Mouse (Mus musculus) heart, embryonic 13.5 days (tissue): ENCODE results near the gene Bcl11b. TPM values are rescaled to one million over a fixed set of nuclear protein-coding genes. Genes with fewer than 3 reads are reported as not detected.

Experiments used
- ATAC-seq: fragments of 200-750 bp; cut with Nextera tagmentation; 2 replicates; pipeline ENCODE4 v1.8.0; 2017; ENCODE audit warnings: moderate TSS enrichment; ENCODE audit not compliant: insufficient number of reproducible peaks, low FRiP score, low TSS enrichment; ENCODE audit errors: extremely low read depth
- H3K27ac ChIP-seq: fragments of 300-500 bp; sonication (generic); replicated peaks from 2 replicates; pipeline ENCODE4 v1.5.1; 2015; ENCODE audit warnings: moderate library complexity, mild to moderate bottlenecking, inconsistent platforms
- H3K27me3 ChIP-seq: fragments of 300-500 bp; sonication (generic); replicated peaks from 2 replicates; pipeline ENCODE4 v1.6.1; 2015; ENCODE audit warnings: mild to moderate bottlenecking, inconsistent platforms
- H3K36me3 ChIP-seq: fragments of 300-500 bp; sonication (generic); 2 replicates; pipeline ENCODE4 v1.6.1; 2015; ENCODE audit warnings: mild to moderate bottlenecking, inconsistent platforms
- H3K4me1 ChIP-seq: fragments of 300-500 bp; sonication (generic); 2 replicates; pipeline ENCODE4 v1.6.1; 2015; ENCODE audit warnings: inconsistent platforms
- H3K4me2 ChIP-seq: fragments of 300-500 bp; sonication (generic); 2 replicates; pipeline ENCODE4 v1.6.1; 2015; ENCODE audit warnings: inconsistent platforms, mild to moderate bottlenecking, moderate library complexity
- H3K4me3 ChIP-seq: fragments of 300-500 bp; sonication (generic); 2 replicates; pipeline ENCODE4 v1.5.1; 2015; ENCODE audit warnings: moderate library complexity, mild to moderate bottlenecking, inconsistent platforms
- H3K9ac ChIP-seq: fragments of 300-500 bp; sonication (generic); 2 replicates; pipeline ENCODE4 v1.6.1; 2015; ENCODE audit warnings: inconsistent platforms, mild to moderate bottlenecking, moderate library complexity
- H3K9me3 ChIP-seq: fragments of 300-500 bp; sonication (generic); 2 replicates; pipeline ENCODE4 v1.6.1; 2016; ENCODE audit warnings: inconsistent platforms
- WGBS: fragments of 180-500 bp; shearing (Covaris S2); methylation state at CpG from one replicate; pipeline ENCODE4 v1.1.7; 2015; ENCODE audit warnings: mixed read lengths; 5-methylcytosine and 5-hydroxymethylcytosine counted together
- polyA plus RNA-seq: library from polyadenylated mRNA; unstranded; fragments of >200 nt; fragmentation: Nextera tagmentation; extraction: Ambion mirVana; gene quantifications from 2 replicates; pipeline ENCODE4 v1.2.1, GENCODE M21; 2015

Bcl11b gene
- polyA plus RNA-seq, 1 experiment from 2014 or later: 4.5 TPM

DNA sequence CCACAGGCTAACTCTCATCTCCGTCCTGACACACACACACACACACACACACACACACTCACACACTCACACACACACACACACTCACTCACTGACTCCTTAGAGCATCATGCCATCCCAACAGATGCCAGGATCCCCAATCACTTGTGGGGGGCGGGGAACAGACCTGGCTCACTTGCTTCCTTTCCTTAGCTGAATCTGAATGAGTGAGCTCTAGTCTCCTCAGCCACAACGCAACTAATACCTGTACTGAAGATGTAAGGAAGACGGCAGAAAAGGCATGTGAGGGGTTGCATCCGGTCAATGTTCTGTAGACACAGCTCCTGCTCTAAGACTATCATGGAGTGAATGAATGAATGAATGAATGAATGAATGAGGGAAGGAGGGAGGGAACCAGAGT lies 71.9 kb downstream of the Bcl11b start:
- no peaks in the 10 kb centered on the region for H3K9me3 ChIP-seq
- 68% methylated on average over 5 of the region's 5 CpGs for WGBS
- H3K4me2 ChIP-seq: peak overlapping the region; percentile 65
- H3K27ac ChIP-seq: peak overlapping the region; percentile 89
- H3K4me3 ChIP-seq: peak overlapping the region; percentile 39
- ATAC-seq: no peak
- H3K4me1 ChIP-seq: peaks cover 75% of the 10 kb centered on the region
- H3K27me3 ChIP-seq: peaks cover 20% of the 10 kb centered on the region; the same call in 1 of the 2 replicates
- H3K9ac ChIP-seq: peak overlapping the region; percentile 69
- no peaks in the 10 kb centered on the region for H3K36me3 ChIP-seq

DNA sequence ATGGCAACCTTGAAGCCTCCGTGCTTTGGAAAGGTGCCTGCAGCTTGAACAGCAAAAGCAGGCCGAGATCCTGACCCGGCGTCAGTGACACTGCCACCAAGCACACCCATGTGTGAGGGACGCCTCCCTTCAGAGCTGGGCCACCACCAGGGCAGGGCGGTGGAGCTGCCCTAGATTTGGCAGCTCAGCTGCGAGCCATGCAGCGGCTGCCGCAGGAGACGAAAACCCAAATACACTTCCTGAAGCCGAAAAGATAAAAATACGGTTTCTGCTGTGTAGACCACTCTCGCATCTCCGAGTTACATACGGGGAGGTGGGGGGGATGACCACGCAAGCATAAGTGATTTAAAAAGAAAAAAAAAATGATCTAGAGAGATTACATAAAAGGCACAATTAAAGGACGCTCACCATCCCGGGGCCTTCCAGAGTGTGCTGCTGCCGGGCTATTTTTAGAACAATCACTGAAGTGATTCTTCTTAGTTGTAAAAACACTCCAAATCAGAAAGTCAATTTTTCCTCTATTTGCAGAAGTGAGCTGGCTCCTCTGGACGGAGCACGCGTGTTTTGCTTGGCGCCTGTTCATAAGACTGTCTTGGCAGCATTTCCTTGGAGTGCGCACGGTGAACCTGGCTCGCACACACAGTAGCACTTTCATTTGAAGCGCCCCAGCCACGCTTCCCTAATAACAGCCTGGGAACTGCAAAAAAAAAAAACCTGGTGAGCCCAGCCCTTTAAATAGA lies 72.6 kb downstream of the Bcl11b start:
- peak overlapping the region; percentile 65 for H3K4me2 ChIP-seq
- H3K9ac ChIP-seq: peak overlapping the region; percentile 69
- H3K9me3 ChIP-seq: no peaks in the 10 kb centered on the region
- ATAC-seq: peak; percentile 45; the same call in 1 of the 2 replicates
- H3K27me3 ChIP-seq: peaks cover 21% of the 10 kb centered on the region; the same call in 1 of the 2 replicates
- WGBS: 16% methylated on average over 28 of the region's 28 CpGs
- H3K4me1 ChIP-seq: peaks cover 75% of the 10 kb centered on the region
- peak overlapping the region; percentile 89 for H3K27ac ChIP-seq
- H3K4me3 ChIP-seq: peak overlapping the region; percentile 39
- H3K36me3 ChIP-seq: no peaks in the 10 kb centered on the region

DNA sequence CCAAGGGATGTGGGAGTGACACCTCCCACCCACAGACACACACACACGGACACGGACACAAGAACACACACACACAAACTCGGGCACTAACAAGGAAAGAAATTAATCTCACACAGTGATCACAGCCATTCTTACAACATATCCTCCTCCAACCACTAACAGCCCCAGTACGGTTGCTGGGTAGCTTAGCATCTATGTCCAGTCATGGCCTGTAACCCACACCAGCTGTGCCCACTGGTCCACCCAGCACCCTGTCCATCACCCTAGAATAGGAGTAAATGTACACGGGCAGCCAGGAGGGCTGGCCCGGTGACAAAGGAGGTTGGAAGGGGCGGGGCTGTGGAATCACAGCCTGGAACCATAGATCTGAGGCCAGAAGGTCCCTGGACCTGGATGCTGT lies 74.5 kb downstream of the Bcl11b start:
- Histone ChIP-seq H3K27me3 (peaks cover 15% of the 10 kb centered on the region; the same call in 1 of the 2 replicates), H3K4me3 (no peak overlapping the region), H3K4me2 (no peak overlapping the region), H3K9ac (no peak overlapping the region), H3K36me3 (no peaks in the 10 kb centered on the region), H3K9me3 (no peaks in the 10 kb centered on the region), H3K4me1 (peaks cover 77% of the 10 kb centered on the region), H3K27ac (no peak overlapping the region)
- WGBS: 79% methylated on average over 7 of the region's 7 CpGs
- no peak for ATAC-seq

DNA sequence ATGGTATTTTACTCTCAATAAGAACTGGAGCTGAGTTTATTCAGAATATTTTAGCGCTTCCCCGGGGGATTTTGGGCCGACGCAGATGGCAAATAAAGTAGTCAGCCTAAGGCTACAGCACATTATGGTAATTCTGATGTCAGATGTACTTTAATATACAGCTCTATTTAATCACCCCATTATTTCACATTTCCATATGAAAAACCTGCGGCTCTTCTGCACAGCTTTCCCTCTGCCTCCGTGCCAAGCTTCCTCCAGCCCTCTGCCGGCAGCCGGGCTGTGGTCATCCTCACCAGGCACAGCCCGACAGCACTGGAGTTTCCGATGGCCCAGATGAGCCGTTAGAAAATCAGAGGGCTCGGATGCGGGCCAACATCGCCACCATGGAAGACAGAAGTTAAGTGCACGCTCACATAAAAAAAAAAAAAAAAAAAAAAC lies 74.9 kb downstream of the Bcl11b start:
- Histone ChIP-seq H3K36me3 (no peaks in the 10 kb centered on the region), H3K4me3 (no peak overlapping the region), H3K9ac (no peak overlapping the region), H3K4me1 (peaks cover 77% of the 10 kb centered on the region), H3K4me2 (no peak overlapping the region; the same call in 1 of the 2 replicates), H3K27me3 (peaks cover 11% of the 10 kb centered on the region; the same call in 1 of the 2 replicates), H3K9me3 (no peaks in the 10 kb centered on the region), H3K27ac (peak overlapping the region; percentile 13; the same call in 1 of the 2 replicates)
- 69% methylated on average over 15 of the region's 15 CpGs for WGBS
- ATAC-seq: no peak

DNA sequence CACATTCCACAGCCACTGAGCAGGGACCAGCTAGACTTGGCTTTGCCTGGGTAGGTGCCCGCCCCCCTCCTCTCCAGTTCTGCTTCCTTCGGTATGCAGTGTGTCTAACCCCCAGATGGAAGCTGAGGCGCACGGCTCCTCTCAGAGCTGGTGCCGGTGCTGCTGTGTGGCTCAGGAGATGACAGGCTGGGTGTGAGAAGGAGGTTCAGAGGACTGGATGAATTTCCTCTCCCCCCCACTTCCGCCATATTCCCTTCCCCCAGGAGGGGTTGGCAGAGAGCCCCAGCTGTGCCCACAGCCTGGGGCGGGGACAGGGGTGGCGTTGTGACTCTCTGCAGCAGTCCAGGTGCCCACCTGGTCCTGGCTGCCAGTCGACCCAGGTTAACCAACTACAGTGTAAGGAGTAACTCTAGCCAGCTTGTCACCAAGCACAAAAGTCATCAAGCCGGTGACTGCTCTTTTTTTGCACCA lies 75.4 kb downstream of the Bcl11b start:
- Histone ChIP-seq H3K4me3 (peak overlapping the region; percentile 16; the same call in 1 of the 2 replicates), H3K27me3 (peaks cover 6% of the 10 kb centered on the region; the same call in 1 of the 2 replicates), H3K4me2 (peak overlapping the region; percentile 51), H3K4me1 (peaks cover 78% of the 10 kb centered on the region), H3K9ac (peak overlapping the region; percentile 63), H3K36me3 (no peaks in the 10 kb centered on the region), H3K27ac (peak overlapping the region; percentile 13), H3K9me3 (no peaks in the 10 kb centered on the region)
- WGBS: 42% methylated on average over 10 of the region's 10 CpGs
- ATAC-seq: no peak

DNA sequence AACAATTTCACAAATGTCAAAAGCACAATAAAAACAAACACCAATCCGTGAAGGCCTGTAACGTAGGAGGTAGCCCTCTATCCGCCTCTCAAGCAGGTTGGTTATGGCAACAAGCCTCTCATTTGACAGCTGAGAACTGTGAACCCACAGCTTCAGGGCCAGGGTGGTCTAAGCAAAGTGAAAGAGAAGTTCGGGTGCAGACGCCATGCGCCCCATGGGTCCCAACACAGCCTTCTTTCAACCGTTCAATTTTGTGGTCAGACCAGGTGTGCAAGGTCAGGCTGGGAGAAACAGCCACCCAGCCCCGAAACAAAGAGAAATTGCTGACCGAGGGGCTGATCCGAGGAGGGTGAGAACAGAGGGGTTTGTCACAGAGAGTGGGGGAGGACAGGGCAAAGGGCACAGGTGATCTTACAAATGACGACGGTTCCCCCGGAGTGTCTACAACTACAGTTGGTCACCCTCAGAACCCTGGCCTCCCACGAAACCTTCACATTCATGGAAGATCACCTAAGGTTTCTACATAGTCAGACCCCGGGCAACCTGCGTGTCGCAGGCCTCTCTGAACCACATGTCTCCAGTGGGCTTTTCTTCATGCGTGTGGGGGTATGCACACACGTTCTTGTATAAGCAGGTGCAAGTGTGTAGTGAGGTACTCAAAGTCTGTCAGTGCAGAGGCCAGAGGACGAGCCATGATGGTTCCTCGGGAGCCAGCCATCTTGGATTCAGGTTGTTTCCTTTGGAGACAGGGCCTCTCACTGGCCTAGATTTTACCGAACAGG lies 77.1 kb downstream of the Bcl11b start:
- peaks cover 78% of the 10 kb centered on the region for H3K4me1 ChIP-seq
- ATAC-seq: no peak
- H3K4me2 ChIP-seq: no peak overlapping the region
- no peak overlapping the region for H3K4me3 ChIP-seq
- 90% methylated on average over 22 of the region's 22 CpGs for WGBS
- no peak overlapping the region for H3K27ac ChIP-seq
- H3K9ac ChIP-seq: no peak overlapping the region
- no peaks in the 10 kb centered on the region for H3K9me3 ChIP-seq
- no peaks in the 10 kb centered on the region for H3K36me3 ChIP-seq
- peaks cover 6% of the 10 kb centered on the region; the same call in 1 of the 2 replicates for H3K27me3 ChIP-seq

DNA sequence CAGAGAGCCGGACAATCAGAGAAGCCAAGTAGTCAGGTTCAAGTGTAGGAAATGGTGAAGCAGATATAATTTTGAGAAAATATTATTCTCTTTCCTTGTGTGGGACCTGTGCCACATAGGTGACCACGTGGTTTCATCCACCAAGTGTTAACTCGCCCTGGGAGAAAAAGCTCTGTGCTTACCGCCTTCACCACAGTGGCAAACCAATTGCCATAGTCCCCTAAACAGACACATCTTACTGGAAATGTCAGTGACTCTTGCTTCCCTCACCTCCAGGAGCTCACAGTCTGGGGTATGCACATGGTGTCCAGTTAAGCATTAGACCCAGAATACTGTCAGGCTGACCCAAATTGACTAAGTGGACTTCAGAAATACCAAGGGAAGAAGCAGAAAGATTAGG lies 78.7 kb downstream of the Bcl11b start:
- ATAC-seq: no peak
- H3K27ac ChIP-seq: 0 out of 2 replicates have a peak overlapping the region, but pooled peaks have one; percentile 59
- no peaks in the 10 kb centered on the region for H3K9me3 ChIP-seq
- 79% methylated on average over 4 of the region's 4 CpGs for WGBS
- H3K4me3 ChIP-seq: no peak overlapping the region
- H3K9ac ChIP-seq: no peak overlapping the region
- H3K36me3 ChIP-seq: no peaks in the 10 kb centered on the region
- peaks cover 6% of the 10 kb centered on the region; the same call in 1 of the 2 replicates for H3K27me3 ChIP-seq
- no peak overlapping the region for H3K4me2 ChIP-seq
- H3K4me1 ChIP-seq: peaks cover 76% of the 10 kb centered on the region

DNA sequence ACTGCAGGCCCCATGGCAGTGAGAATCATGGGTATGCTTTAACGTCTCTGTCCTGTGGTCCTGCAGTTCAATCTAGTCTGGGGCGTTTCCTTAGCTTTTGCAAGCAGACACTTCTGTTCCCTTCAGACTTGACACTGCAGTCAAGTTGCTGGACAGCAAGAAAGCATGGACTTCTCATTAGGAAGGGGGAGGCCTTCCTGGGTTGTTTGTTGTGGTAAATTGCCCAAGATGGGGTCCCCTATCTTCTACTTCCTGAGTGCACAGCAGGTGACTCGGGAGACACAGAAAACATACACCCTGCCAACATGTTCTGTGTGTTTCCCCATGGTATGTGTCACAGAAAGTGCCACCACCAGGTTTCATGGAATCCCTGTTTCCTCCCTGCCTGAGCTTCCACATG lies 79.4 kb downstream of the Bcl11b start:
- no peak overlapping the region for H3K9ac ChIP-seq
- H3K27ac ChIP-seq: peak overlapping the region; percentile 59
- 30% methylated on average over 3 of the region's 3 CpGs for WGBS
- no peaks in the 10 kb centered on the region for H3K36me3 ChIP-seq
- H3K27me3 ChIP-seq: peaks cover 6% of the 10 kb centered on the region; the same call in 1 of the 2 replicates
- no peak overlapping the region for H3K4me3 ChIP-seq
- no peaks in the 10 kb centered on the region for H3K9me3 ChIP-seq
- ATAC-seq: no peak
- H3K4me1 ChIP-seq: peaks cover 68% of the 10 kb centered on the region
- H3K4me2 ChIP-seq: no peak overlapping the region

DNA sequence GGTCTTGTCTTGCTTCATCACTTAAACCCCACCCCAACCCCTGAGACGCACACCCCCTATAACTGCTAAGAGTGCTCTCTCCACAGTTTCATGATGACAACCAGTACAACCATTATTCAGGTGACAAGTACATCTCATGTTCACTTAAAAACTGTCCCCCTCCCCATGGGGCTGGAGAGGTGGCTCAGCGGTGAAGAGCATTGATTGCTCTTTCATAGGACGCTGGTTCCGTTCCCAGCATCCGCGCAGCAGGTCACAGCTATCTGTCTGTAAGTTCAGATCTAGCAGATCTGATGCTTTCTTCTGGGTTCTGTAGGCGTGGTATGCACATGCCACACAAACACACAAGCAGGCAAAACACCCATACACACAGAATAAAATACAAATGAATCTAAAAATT lies 81.2 kb downstream of the Bcl11b start:
- Histone ChIP-seq H3K9me3 (no peaks in the 10 kb centered on the region), H3K27ac (peak overlapping the region; percentile 25; the same call in 1 of the 2 replicates), H3K36me3 (peaks cover 2% of the 10 kb centered on the region), H3K4me3 (no peak overlapping the region), H3K9ac (no peak overlapping the region), H3K4me2 (no peak overlapping the region), H3K27me3 (peaks cover 6% of the 10 kb centered on the region; the same call in 1 of the 2 replicates), H3K4me1 (peaks cover 57% of the 10 kb centered on the region)
- ATAC-seq: no peak
- WGBS: 92% methylated on average over 7 of the region's 7 CpGs

DNA sequence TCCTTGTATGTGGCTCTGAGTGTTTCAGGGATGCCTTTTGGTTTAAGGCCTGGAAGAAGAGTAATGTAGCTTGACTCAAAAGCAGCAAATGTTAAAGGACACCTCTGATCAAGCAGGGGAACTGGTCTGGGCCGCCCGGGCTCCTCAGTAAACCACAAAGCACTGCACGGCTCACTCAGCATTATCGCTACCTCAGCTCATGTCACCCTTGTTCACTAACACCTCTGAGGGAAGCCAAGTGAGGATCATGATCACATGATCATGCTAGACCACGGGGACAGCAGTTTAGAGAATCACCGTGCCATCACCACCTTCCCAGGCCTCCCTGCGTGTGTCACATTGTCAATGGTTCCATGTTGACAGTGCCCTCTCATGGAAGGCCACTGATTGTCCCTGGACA lies 81.8 kb downstream of the Bcl11b start:
- Histone ChIP-seq H3K4me1 (peaks cover 55% of the 10 kb centered on the region), H3K4me3 (no peak overlapping the region), H3K36me3 (peaks cover 8% of the 10 kb centered on the region), H3K9me3 (peaks cover 3% of the 10 kb centered on the region; the same call in 1 of the 2 replicates), H3K9ac (0 out of 2 replicates have a peak overlapping the region, but pooled peaks have one; percentile 38), H3K27me3 (peaks cover 6% of the 10 kb centered on the region; the same call in 1 of the 2 replicates), H3K27ac (peak overlapping the region; percentile 25), H3K4me2 (no peak overlapping the region)
- WGBS: 45% methylated on average over 7 of the region's 7 CpGs
- no peak for ATAC-seq

DNA sequence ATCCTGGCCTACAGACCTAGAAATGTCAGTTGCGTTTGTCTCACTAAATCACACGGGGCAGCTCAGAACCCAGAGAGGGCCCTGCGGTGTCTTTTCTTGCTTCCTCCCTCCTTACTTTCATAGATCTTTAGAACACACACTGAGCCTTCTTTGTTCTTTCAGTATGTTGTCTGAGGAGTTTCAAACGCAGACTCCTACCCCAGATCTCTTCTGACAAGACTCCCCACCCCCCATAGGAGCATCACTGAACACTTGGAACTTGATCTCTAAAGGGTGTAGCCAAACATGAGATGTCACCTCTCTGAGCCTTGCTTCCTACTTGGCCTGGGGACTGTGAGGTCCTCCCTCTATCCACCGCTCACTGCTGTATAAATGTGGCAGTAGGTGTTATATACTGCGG lies 82.2 kb downstream of the Bcl11b start:
- H3K4me1 ChIP-seq: peaks cover 55% of the 10 kb centered on the region

More for the DNA sequence above, 82.2 kb downstream of the Bcl11b start:
- H3K36me3 ChIP-seq: peaks cover 12% of the 10 kb centered on the region
- no peak overlapping the region for H3K4me3 ChIP-seq
- ATAC-seq: no peak
- H3K27ac ChIP-seq: peak overlapping the region; percentile 25; the same call in 1 of the 2 replicates
- peaks cover 2% of the 10 kb centered on the region; the same call in 1 of the 2 replicates for H3K27me3 ChIP-seq
- H3K9ac ChIP-seq: 0 out of 2 replicates have a peak overlapping the region, but pooled peaks have one; percentile 38
- no peak overlapping the region for H3K4me2 ChIP-seq
- peaks cover 6% of the 10 kb centered on the region for H3K9me3 ChIP-seq
- 75% methylated on average over 6 of the region's 6 CpGs for WGBS
